Mouse (Mus musculus) lung, postnatal 0 days (tissue): ENCODE measurements around the gene Cacna2d3.

Experiments used
- CTCF ChIP-seq: IDR thresholded peaks from 2 replicates; pipeline ENCODE4 v1.5.1; 2016; ENCODE audit warnings: antibody characterized with exemption, mild to moderate bottlenecking
- EP300 ChIP-seq: IDR thresholded peaks from 2 replicates; pipeline ENCODE4 v1.6.1; 2016; ENCODE audit warnings: antibody characterized with exemption, mild to moderate bottlenecking, control low read depth

- TF ChIP-seq CTCF: no peak
- no peak for TF ChIP-seq EP300
Measured at GRCm38 (mm10) chr14:29442476-29442875, 279.2 kb downstream of the Cacna2d3 start.
